Mouse (Mus musculus) kidney, adult 18-20 months (tissue): Measurements from ENCODE around the gene Fut9.

ENCODE experiments used
- DNase-seq: peaks from one replicate; pipeline ENCODE4 v3.0.0; 2021

The Fut9 gene

GRCm38 (mm10) chr4:25641993-25642392, 158.1 kb downstream of the Fut9 start:
- no peak for DNase-seq

- DNase-seq = no peak
These were observed 166.8 kb downstream of the Fut9 start for GRCm38 (mm10) chr4:25633262-25633661.

DNA sequence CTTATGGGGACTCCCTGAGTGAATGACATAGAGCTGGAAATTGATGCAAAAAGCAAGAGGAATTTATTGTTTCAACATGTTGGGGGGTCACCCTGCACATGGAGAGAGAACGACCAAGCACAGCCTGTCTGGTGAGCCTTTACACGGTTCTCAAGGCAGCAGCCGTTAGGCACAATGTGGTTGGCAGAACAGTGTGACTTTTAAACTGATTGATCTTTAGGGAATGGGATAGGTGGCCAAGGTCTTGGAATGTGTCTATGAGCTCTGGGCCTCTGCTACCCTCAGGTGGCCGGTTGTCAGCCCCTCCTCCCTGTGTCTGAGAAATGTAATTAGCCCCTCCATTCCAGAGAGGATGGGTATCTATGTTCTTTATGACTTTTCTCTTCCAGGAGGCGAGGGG, 171.9 kb downstream of the Fut9 start:
- no peak for DNase-seq

GRCm38 (mm10) chr4:25627467-25627866, 172.6 kb downstream of the Fut9 start:
- no peak for DNase-seq

DNA sequence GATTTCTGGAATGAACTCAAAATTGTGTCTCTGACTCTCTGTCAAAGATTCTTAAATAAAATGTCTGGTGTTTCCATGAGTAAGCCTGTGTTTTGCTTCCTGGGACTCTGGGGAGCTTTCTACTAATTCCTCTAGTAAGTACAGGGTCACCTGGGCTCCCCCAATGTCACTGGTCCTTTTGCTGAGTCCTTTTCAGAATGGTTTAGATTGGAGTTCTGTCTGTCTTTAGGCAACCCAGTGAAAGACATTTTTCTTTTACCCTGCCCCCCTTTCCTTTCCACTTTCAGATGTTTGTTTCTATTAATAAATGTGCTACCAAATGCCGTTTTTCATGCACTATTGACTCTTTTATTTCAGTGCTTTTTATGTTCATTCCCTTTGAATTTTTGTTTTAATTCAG, 173.0 kb downstream of the Fut9 start:
- no peak for DNase-seq

DNA sequence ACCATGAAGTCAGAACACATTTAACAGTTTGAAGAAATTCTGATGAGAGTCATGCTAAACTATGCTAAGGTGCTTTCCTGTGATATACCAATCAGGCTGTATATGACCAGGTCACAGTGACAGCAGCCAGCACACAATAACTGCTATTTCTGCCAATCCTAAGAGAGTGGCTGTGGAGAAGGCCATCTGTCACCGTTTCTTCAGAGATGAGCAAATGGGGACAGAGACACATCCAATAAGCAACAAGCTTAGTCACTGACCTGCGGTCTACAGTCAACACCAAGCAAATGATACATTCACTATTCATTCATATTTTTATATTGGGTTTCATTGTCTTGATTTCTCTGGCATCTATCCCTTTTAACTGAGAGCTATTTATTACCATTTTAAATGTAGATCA, 176.9 kb downstream of the Fut9 start:
- DNase-seq = no peak

DNA sequence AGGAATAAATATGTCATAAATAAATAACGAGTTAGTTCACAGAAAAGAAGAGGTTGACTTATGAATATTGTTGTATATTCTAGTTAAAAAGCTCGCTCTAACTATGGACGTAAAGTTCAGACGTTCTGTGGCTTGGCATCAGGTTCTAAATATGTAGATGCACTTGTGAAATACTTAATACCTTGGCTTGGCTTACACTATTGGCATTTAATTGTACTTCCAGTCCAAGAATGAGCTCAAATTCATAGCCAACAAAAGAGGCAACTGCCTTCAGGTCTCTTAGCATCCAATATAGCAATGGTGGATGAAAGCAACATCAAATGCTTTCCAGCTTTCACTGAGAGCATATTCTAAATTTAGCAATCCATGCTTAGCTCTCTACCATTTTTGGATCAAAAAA, 182.7 kb downstream of the Fut9 start:
- no peak for DNase-seq

GRCm38 (mm10) chr4:25613426-25613825, 186.6 kb downstream of the Fut9 start:
- DNase-seq = no peak

- DNase-seq = no peak
These were observed 189.6 kb downstream of the Fut9 start for GRCm38 (mm10) chr4:25610481-25610880.

GRCm38 (mm10) chr4:25593218-25593617, 206.8 kb downstream of the Fut9 start:
- DNase-seq = no peak
